Mouse (Mus musculus): ENCODE measurements around the gene Glb1l.
"Not testable (repeated sequence)": the region's sequence is repeated elsewhere in the genome, so short reads cannot be mapped to it uniquely, and the experiment has no call there.

Gene Glb1l

DNA sequence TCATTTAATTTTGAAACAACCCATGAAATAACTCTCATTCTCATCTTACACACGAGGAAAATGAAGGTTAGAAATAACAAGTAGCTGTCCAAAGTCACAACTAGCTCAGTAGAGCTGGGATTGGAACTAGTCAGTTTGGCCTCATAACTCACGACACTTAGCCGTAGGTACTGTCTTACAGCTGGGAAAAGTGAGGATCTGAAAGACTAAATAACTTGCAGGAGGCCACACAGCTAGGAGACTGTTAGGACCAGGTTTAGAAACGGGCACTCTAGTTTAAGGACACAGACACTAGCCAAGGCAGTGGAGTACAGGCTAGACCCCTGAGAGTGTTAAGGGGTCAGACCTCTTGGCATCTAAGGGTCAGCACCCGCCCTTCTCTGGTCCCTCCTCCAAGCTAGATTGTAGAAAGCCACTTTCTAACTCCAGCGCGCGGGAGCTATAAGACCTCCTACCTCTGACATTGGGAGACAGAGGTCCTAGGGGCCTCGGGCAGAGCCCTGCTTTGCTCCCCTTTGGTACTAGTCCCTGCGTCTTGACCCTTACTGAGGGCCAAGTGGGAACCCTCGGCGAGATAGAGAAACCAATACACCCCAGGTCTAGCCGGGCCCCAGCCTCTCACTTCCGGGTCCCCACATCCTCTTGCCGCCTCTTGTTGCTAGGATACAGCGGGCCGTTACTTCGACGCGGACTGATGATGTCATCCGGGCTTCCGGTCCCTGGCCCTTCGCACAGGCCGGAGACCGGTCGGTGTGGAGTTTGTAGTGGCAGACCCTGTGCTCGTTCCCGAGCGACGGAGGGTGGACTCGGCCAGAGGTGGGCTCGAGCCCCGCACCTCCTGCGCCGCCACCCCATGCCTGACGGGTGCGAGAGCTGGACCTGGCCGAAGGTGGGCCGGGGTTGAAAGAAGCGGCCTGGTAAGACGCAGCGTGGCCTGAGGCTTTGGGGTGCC is at the start of gene Glb1l, which contains the start of gene Stk16:
Gene Glb1l (minus strand): TSS at position 678 of the 952 bp plus-strand sequence.
Gene Stk16 (plus strand): TSS at position 703 of the 952 bp plus-strand sequence.
- peak; percentile 82 to 93 for DNase-seq (ENCODE audit: low read depth in 1 of 2, low spot score in 2 of 2)

DNA sequence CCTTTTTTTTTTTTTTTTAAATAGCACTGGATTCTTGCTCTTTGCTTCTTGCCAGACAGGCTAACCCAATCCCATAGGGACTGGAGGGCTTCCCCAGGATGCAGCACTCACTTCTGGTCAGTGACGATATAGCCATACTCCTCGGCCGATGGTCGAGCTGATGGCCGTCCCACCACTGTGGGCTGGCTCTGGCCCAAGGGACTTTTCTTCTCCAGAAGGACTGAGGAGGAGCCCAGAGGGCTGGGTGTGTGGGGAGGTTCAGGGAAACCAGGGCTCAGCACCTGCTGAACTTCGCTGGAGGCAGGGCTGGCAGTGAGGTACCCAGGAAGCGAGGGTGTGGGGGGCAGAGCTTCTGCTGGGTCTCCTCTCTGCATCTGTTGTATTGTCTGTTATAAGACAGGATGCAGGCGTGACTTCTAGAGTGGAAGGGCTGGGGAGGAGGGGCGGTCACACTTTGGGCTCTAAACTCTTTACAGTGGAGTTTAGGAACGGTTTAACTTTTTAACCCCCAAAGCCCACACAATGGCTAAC is 45.0 kb upstream of the Glb1l start:
- no peak for DNase-seq (ENCODE audit: low read depth in 1 of 2, low spot score in 2 of 2)

DNA sequence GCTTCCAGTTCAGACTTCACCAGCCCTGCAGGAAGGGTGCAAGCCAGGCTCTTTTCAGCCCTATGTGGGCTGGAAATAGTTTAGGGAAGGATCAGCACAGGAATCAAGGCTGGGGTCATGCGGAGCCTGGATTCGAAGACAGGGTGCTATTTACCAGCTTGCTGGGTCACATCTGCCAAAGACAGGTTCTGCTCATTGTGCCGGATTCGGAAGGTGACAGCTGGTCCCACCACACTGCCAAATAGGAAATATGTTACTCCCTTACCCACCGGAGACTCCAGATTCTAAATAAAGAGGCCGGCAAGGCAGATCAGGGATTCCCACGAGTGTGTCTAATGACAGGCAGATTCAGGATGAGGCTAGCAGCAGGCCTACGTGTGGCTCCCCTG is 44.0 kb upstream of the Glb1l start:
- DNase-seq (ENCODE audit: low read depth in 1 of 2, low spot score in 2 of 2) = no peak

DNA sequence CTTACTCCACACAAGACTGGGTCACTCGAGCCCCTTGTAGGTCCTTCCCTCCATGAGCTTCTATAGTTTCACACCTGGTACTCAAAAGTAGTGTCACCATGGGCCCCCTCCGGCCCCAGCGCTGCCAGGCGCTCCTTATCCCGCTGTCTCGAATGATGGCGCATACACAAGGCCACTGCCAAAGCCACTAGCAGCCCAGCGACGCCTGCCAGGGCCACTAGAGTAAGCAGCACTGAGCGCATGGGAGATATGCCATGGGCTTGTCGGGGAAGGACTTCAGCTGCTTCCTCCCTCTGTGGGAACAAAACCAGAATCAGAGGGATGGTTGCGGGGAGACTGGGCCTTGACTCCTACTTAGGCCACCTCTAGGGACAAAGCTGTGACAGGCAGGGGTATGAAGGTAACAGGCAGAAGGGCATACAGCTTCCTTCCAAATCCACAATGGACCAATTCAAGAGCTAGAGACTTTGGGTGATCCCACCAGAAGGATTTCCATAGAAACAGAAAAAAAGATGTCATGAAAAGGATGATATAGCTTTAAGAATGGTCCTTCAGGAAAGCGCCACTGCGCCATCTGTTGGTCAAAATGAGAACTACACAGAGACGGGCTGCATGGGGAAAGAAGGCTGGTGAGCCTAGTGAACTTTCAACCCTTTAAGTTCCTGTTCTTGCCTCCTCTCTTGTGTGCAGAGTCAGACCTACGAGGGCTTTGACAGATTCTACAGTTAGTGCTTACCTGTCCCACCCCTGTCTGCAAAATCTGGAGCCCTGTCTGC is 43.4 kb upstream of the Glb1l start:
- peak; percentile 69 to 80 for DNase-seq (ENCODE audit: low read depth in 1 of 2, low spot score in 2 of 2)

DNA sequence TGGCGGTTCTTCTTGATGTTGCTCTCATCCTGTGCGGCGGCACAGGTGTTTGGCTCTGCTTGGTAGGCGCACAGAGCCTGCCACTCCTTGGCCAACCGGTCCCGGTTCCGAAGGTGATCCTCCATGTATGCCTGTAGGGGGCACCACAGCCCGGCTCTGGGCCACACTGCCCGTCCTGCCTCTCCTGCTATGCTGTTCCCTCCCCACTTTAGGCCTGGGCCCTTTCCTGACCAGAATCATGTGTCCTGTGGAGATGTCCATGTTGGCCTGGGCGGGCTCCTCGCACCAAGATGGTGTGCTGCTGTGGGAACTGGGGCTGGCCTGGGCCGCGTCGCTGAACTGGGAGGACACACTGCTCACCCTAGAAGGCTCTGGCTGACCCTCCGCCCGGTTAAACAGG is 42.4 kb upstream of the Glb1l start:
- no peak for DNase-seq (ENCODE audit: low read depth in 1 of 2, low spot score in 2 of 2)

DNA sequence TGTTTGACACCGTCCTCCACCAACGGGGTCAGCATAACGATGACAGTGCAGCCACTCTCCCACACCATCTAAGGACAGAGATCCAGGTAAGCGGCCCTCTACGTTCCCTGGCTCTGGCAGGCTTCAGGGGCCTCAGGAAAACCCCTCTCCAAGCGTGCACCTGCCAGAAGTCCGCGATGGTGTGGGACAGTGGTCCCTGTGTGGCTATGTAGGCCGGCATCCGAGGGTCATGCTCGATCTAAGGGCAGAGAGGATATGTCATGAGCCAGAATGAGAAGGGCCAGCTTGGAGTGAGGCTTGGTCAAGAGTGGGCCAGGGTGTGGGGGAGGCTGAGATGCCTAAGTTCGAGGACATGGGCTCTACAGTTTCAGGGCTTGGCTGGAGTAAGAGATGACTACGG is 41.7 kb upstream of the Glb1l start:
- no peak for DNase-seq (ENCODE audit: low read depth in 1 of 2, low spot score in 2 of 2)

DNA sequence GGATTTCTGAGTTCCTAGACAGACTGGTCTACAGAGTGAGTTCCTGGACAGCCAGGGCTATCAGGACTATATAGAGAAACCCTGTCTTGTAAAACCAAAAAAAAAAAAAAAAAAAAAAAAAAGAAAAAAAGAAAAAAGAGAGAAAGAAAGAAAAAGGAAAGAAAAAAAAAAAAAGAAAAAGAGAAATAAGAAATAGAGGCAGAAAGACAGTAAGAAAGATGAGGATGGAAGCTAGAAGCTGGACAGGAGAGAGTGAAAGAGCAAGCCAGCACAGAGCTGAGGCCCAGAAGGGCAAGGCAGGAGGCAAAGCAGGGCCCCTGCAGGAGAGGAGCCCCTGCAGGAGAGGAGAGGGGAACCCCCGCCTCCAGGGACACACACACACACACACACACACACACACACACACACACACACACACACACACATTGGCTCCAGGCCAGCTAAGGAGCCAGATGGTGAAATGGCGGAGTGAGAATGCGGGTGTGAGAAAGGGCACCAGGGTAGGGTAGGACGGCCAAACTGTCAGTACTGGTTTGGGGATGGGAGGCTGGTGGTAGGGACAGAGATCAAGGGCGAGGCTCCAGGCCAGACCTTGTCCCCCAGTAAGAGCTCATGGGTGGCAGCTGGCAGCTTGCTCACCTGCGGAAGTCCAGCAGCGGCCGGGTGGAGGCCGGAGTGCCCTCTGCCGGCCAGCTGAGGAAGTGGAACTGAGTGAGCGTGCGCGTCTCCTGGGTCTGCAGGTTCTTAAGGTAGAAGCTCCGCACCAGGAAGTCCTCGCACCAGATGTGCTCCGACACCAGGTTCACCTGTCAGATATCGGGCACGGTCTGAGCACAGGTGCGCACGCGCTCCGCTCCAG is 40.7 kb upstream of the Glb1l start:
- DNase-seq (ENCODE audit: low read depth in 1 of 2, low spot score in 2 of 2) = peak in 1 of 2 experiments; percentile 68

DNA sequence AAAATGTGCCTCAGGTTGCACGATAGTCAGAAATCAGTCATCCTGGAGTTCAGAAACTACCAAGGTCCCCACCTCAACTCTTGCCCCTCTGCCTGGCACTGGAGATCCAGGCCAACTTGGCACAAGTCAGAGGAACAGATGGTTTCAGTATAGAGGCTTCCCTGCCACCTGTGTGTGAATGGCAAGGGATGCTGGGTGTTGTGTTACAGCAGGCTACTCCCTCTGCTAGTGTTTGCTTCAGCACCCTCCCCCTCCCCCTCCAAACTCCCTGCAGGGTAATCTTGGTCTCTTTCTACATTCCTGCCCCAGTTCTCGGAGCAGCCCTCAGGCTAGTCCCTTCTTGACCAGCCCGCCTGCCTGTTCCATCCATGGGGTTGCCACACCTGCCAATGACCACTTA is 39.9 kb upstream of the Glb1l start:
- no peak for DNase-seq (ENCODE audit: low read depth in 1 of 2, low spot score in 2 of 2)

DNA sequence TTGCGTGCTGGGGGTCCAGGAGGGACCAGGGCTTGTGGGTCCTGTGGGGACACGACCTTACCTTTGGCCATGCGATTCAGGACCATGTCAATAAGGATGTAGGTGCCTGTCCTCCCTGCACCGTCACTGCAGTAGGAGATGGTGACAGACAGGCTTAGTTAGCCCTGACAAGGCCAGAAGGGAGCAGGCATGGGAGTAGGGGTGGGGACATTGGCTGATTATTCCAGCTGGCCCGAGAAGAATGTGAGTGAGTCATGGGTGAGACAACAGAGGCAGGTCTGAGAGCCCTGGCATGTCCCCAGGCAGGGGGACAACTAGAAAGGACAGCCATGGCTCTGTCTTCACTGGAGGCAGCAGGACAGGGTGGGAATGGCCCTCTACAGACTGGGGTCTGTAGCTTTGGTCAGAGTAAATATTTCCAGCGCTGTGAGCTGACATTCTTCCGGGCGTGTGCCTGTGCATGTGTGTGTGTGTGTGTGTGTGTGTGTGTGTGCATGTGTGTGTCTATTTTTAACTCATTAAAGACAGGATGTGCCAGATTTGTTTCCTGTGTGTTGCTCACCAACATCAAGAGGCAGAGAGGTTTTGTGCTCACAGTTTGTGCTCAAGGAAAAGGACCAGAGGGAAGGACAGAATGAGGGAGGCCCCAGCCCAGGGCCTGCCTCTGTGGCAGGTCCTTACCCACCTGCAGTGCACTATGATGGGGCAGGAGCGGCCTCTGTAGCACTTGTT is 37.6 kb upstream of the Glb1l start:
- DNase-seq (ENCODE audit: low read depth in 1 of 2, low spot score in 2 of 2) = no peak

DNA sequence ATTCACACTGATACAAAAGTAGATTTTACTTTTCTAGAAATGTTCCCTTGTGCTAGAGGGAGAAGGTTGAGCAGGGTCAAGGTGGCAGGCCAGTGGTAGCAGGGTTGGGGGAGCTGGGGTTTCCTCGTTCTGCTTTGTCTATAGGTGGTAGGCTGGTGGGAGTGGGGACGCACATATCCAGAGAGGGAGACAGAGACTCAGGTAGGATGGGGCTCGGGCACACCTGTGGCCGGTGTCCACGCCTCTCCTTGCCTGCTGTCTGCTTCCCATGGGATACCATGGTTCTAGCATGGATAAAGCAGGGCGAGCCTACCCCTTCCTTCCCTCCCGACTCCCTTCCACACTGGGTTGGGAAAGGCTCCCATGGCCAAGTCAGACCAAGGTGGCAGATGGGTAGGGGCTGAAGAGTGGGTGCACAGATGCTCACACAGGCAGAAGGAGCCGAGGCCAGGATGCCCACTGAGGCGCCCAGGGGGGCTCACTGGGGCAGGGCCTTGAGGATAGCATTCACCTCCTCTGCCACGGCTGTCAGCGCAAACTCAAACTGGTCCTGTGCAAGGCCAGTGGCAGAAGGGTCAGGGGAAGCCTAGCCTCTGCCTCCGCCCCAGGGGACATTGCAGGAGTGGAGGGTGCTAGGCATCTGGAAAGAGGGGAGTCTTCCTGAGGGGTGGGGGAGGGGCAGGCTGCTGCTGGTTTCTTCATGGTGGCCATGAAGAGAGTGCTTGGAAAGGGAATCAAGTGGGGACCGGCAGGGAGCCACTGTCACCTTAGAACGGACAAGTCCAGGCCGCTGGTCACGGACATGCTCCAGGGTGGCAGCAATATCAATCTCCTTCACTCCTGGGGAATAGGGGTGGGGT is 36.7 kb upstream of the Glb1l start:
- no peak for DNase-seq (ENCODE audit: low read depth in 1 of 2, low spot score in 2 of 2)

DNA sequence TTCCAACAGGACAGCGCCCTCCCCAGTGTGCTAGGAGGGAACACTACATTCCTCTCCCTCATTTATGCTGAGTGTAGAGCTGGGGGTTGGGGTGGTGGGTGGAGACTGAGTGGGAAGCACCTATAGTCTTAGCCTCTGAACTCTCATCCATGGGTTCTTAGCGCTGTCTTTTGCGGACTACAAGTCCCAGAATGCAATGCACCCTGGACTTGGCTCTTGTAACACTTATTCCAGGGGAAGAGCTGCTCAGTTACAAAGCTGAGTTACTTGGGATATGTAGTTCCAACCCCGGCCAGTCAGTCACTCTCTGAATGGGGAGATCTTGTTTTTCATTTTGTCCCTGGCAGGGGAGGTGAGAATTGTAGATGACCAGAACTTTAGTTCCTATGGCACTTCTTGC is 34.2 kb upstream of the Glb1l start:
- DNase-seq (ENCODE audit: low read depth in 1 of 2, low spot score in 2 of 2) = no peak

DNA sequence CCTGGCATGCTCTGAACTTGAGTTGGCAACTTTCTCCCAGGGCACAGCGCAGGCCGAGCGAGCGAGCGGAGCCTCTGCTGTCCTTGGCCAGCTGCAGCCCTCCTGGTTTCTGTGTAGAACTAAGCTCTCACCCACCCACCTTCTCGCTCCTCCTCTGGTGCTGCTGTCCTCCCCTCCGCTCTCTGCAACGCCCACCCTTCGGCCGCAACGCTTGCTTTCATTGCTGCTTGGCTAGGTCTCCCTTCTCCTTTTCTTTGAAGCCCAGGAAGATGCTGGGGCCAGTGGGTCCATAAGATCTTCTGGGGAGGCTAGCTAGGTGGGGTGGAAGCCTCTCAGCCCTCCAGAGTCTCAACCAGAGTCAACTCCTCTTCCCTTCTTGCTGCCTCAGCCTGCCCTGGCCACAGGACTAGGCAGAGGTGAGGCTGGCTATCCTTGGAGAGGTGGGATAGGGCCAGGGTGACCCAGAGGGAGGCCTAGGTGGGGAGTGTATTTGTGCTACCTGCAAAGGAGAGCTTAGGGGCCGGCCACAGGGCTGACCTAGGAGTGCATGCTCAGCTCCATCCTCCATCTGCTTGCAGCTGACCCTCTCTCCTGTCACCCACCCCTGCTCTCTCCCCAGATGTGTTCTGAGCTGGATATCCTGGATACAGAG is 33.7 kb upstream of the Glb1l start:
- DNase-seq (ENCODE audit: low read depth in 1 of 2, low spot score in 2 of 2) = no peak

DNA sequence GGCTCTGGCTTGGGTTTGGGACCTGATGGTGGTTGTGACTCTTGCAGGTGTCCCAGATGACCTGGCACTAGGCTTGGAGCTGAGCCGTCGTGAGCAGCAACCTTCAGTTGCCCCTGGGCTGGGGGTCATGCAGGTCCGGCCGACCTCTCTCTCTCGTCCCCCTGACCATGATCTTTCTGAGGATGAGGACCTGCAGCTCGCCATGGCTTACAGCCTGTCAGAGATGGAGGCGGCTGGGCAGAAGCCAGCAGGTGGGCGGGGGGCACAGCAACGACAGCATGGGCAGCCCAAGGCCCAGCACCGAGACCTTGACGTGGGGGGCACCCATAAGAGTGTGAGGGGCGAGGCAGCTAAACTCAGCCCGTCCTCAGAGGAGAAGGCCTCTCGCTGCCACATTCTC is 32.8 kb upstream of the Glb1l start:
- DNase-seq (ENCODE audit: low read depth in 1 of 2, low spot score in 2 of 2) = no peak

DNA sequence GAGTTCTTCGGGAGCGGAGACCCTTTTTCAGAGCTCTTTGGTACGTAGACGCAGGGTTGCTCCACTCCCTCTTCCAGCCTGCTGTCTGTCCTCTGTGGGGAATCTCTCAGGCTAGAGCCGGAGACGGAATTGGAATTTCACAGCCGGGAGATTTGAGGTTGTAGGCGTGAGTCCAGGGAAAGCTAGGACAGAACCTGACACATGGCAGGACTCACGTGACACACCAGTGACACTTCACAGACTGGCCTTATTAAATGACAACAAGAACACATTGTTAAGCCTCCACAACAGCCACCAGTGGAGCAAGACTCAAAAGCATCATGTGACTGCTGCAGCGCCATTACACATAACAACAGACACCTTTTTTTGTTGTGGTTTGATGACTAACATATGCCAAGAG is 29.0 kb upstream of the Glb1l start:
- DNase-seq (ENCODE audit: low read depth in 1 of 2, low spot score in 2 of 2) = no peak

DNA sequence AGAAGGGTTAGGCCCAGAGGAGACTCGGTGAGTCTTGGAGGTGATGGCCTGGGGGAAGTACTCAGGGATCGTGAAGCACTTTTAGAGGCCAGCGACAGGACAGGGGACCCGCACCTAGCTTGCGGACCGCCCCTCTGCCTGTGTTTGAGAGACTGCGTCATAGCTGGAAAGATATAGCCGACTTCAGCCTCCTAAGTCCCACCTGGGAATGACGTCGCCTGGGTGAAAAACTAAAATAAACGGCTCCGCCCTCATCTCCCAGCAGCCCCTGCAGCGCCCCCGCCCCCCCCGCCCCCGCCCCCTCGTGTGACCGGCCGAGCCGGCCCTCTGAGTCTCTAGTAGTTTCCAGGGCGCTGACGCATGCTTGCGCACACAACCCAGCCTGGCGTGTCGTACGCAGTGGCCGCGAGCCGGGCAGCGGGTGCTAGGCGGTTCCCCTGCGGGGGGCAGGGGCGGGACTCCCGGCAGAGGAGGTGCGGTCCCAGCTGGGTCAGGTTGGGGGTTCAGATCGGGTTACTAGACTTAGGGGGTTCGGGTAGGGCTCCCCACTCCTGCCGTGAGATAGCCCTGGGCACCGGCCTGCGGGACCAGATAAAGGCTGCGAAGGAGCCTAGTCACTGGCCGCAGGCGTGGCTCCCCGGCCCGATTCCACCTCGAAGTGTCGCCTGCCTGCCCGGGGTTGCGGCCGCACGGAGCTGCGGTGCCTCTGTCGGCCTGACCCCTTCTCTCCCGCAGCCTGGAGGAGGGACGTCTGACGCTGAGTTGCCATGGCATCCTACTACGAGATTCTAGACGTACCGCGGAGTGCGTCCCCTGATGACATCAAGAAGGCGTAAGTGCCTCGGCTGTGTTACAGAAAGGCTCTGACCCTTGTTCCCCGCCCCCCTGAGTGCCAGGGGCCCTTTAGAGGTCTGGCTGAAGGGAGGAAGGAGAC is 25.8 kb upstream of the Glb1l start, which contains the start of gene Dnajb2:
Gene Dnajb2 (plus strand): TSS at position 290 of the 934 bp plus-strand sequence.
- DNase-seq (ENCODE audit: low read depth in 1 of 2, low spot score in 2 of 2) = peak in 1 of 2 experiments; percentile 58

DNA sequence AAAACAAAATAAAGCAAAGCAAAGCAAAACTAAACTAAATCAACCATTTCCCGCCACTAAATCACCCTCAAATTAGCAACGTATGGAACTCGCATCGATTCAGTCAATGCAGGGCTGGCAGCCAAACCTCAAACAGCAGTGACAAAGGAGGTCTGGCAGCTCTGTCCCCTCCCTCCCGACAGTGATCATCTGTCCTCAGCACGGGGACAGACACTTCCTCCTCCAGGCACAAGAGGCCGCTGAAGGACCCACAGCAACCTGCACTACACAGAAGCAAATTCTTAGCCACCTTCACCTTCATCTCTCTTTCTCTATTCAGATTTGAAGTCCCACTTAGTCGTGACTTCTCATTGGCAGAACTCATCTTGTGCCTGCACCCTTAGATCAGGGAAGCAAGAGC is 24.0 kb upstream of the Glb1l start:
- DNase-seq (ENCODE audit: low read depth in 1 of 2, low spot score in 2 of 2) = peak in 1 of 2 experiments; percentile 25

DNA sequence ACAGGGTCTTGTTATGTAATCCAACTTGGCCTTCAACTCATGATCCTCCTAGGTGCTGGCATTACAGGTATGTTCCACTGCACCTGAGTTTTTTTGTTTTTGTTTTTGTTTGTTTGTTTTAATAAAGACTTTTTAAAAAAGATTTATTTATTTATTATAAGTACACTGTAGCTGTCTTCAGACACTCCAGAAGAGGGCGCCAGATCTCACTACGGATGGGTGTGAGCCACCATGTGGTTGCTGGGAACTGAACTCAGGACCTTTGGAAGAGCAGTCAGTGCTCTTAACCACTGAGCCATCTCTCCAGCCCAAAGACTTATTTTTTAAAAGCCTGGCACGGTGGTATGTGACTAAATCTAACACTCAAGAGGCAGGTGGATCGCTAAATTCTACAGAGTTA is 21.9 kb upstream of the Glb1l start:
- not testable (repeated sequence) for DNase-seq (ENCODE audit: low read depth in 1 of 2, low spot score in 2 of 2)

Measured in monocyte, adult 2 months (primary cell).